Mouse (Mus musculus) right cerebral cortex, adult 2 months (tissue): Measurements from ENCODE around the gene Defb21.

Source experiments
- DNase-seq, 2 experiments: peaks; one replicate each; pipeline ENCODE4 v3.0.0; 2021 to 2022; ENCODE audit warnings: low spot score in 2 of 2

Gene Defb21

GRCm38 (mm10) chr2:152572114-152572794 lies at the start of gene Defb21:
TSS of gene Defb21 (plus strand) at chr2:152572744.
- DNase-seq = no peak

- no peak for DNase-seq
Observed at GRCm38 (mm10) chr2:152539944-152540710, 32.4 kb upstream of the Defb21 start, which contains the start of gene Defb29. TSS of gene Defb29 (minus strand) at chr2:152540098.

- DNase-seq = no peak
Observed at GRCm38 (mm10) chr2:152541979-152542378, 30.6 kb upstream of the Defb21 start.

GRCm38 (mm10) chr2:152542897-152543296 lies 29.6 kb upstream of the Defb21 start:
- DNase-seq = no peak

- DNase-seq = no peak
Observed at GRCm38 (mm10) chr2:152543478-152543877, 29.1 kb upstream of the Defb21 start.

GRCm38 (mm10) chr2:152544691-152545090 lies 27.9 kb upstream of the Defb21 start:
- peak; percentile 63 to 67 for DNase-seq

GRCm38 (mm10) chr2:152548124-152548523 lies 24.4 kb upstream of the Defb21 start:
- DNase-seq = no peak

GRCm38 (mm10) chr2:152553774-152554423 lies 18.6 kb upstream of the Defb21 start:
- peak; percentile 77 to 82 for DNase-seq

- DNase-seq = no peak
Observed at GRCm38 (mm10) chr2:152556655-152557054, 15.9 kb upstream of the Defb21 start.

GRCm38 (mm10) chr2:152569038-152569437 lies 3.5 kb upstream of the Defb21 start, which contains the start of gene Gm17416:
TSS of gene Gm17416 (plus strand) at chr2:152569338.
- no peak for DNase-seq

- no peak for DNase-seq
Observed at GRCm38 (mm10) chr2:152569881-152570280, 2.7 kb upstream of the Defb21 start.

GRCm38 (mm10) chr2:152570313-152570712 lies 2.2 kb upstream of the Defb21 start:
- DNase-seq = no peak

- no peak for DNase-seq
Observed at GRCm38 (mm10) chr2:152573484-152573883, 940 bp downstream of the Defb21 start.

- no peak for DNase-seq
Observed at GRCm38 (mm10) chr2:152580107-152580506, 7.6 kb downstream of the Defb21 start, which contains the start of gene Defb19. TSS of gene Defb19 (minus strand) at chr2:152580312.

GRCm38 (mm10) chr2:152580612-152581011 lies 8.1 kb downstream of the Defb21 start:
- DNase-seq = no peak

GRCm38 (mm10) chr2:152586926-152587560 lies 14.5 kb downstream of the Defb21 start:
- DNase-seq = peak; percentile 9 to 15

GRCm38 (mm10) chr2:152588450-152588849 lies 15.9 kb downstream of the Defb21 start:
- no peak for DNase-seq

- no peak for DNase-seq
Observed at GRCm38 (mm10) chr2:152589021-152589420, 16.5 kb downstream of the Defb21 start.

GRCm38 (mm10) chr2:152599299-152599698 lies 26.8 kb downstream of the Defb21 start, which contains the start of gene Defb45:
TSS of gene Defb45 (minus strand) at chr2:152599399.
- DNase-seq = no peak

GRCm38 (mm10) chr2:152600076-152600475 lies 27.5 kb downstream of the Defb21 start:
- DNase-seq = no peak

- no peak for DNase-seq
Observed at GRCm38 (mm10) chr2:152601275-152601960, 28.9 kb downstream of the Defb21 start.
